Mouse (Mus musculus) cerebellum, adult 11 months (tissue): ENCODE data around the gene Babam2.
"Not testable (repeated sequence)": the region's sequence is repeated elsewhere in the genome, so short reads cannot be mapped to it uniquely, and the experiment has no call there.

ENCODE experiments used
- DNase-seq: peaks from one replicate; pipeline ENCODE4 v3.0.0; 2022

Gene Babam2

DNA sequence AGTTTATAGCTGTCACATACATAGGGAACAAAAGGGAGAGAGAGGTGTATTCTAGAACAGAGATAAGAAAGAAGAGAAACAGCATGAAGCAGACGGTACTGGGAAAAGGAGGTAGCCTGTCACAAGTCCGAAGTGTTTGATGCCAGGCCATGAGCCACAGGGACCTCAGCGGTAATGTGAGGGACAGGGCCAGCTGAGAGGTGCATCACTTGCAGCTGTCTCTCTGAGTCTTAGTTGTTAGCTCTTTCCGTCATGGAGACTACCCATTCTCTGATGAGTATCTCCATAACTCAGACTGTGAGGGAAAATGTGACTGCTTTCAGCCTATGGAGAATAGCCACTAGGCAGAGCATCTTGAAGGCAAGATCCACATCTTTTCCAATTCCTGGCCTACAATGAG lies 253.0 kb downstream of the Babam2 start:
- DNase-seq: no peak

DNA sequence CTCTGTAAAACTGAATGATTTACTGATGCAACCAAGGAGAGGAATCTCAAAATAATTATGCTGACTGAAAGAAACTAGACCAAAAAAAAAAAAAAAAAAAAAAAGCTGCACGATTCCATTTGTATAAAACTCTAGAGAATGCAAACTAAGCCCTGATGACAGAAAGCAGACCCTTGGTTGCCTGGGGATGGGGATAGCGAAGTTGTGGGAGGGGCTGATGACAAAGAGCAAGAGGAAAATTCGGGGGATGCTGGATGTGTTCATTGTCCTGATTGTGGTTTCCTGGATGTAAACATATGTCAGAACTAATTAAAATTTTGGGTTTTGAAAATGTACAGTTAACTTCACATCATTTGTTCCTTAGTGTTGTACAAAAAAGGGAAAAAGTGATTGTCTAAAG lies 257.7 kb downstream of the Babam2 start:
- DNase-seq: no peak

DNA sequence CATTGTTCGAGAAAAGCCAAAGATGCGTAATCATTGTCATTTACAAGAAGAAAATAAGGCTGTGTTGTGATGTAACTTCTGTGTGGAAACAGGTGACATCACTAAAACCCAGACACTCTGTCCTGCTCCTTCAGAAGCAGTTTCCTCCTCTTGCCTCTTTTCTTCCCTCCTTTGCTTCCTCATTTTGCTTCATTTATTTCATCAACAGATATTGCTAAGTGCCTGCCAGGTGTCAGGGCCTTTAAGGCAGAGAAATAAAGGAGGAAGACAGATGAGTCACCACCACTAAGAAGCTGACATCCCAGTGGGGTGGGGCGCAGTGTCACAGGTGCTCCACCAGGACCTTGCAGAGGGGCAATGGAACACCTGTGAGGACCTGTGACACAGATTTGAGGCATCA lies 258.9 kb downstream of the Babam2 start:
- DNase-seq: no peak

DNA sequence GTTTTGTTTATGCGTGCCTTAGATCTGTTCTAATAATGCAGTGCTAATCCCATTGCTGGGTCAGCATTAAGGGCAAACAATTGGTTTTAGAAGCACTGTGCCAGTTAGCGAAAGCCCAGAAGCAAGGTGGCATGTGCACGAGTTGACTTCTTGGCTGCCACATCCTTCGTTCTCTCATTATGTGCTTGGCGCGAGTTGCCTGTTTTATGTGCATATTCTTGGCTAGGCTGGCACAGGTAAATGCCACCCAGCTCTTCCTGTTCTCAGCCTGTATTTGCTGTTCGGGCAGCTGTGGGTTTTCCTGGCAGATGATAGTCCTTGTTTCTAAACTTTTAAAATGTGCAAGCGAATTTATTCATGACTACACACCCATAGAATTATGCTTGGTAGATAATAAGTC lies 262.4 kb downstream of the Babam2 start:
- DNase-seq: no peak

DNA sequence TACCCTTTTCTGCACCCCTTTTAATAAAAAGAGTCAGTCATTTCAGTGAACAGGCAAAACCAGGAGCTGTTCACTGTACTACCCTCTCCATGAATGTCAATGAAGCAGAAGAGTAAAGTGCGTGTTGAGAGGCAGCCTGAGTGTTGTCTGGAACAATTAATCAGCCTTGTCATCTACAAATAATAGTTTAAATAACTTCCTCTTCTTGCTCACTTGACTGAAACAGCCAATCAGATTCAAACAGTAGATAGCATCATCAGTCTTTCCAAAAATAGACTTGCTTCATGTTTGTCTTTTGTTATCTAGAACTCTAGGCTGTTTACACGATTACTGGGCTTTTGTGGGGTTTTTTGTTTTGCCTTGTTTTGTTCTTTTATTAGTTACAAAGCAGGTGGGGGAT lies 263.9 kb downstream of the Babam2 start:
- DNase-seq: no peak

DNA sequence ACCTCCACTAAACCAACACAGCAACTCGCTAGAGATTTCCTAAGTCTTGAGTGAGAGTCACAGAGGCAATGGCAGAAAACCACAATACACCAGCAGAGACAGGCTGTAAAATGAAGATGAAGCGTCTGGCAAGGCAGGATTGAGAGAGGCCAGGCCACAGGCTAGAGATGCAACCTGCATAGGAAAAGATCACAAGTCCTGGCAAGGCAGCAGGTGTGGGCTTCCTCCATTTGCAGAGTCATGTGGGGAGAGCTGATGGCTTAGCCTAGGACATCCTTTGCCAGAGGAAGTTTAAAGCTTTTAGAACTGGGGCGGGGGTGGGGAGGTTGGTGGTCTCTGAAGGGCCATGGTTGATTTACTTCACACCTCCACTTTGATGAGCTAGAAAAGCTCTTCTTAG lies 264.9 kb downstream of the Babam2 start:
- no peak for DNase-seq

DNA sequence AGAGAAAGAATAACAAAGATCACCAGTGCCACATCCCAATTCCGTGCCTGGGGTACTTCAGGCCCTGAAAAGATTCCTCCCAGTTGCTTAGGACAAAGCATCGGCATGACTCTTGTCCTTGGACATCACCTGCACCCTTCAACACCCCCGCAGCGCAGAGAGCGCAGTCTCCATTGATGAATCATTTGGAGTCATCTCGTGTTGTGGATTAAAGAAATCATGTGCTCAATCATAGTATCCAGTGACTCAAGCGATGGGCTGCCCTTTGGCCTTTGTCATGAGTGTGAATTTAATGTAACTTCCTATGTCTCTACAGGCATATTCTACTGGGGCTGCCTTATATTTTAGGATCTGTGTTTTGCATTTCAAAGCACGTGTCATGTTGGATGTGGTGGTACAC lies 265.9 kb downstream of the Babam2 start:
- DNase-seq: no peak

DNA sequence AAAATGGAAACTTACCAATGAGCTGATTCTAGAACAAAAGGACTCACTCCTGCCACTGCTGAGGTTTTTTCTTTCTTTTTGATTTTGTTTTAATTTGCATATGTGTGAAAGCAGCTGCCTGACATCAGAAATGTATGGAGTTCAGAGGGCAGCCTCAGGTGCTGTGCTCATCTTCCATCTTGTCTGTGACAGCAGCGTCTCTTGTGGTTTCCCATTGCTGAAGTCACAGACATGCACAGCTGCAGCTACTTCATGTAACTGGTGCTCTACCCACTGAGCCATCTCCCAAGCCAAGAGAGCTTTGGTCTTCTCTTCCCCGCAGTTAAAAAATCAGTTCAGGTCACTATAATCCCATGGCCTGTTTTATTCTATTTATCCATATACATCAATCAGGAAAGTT lies 266.4 kb downstream of the Babam2 start:
- no peak for DNase-seq

DNA sequence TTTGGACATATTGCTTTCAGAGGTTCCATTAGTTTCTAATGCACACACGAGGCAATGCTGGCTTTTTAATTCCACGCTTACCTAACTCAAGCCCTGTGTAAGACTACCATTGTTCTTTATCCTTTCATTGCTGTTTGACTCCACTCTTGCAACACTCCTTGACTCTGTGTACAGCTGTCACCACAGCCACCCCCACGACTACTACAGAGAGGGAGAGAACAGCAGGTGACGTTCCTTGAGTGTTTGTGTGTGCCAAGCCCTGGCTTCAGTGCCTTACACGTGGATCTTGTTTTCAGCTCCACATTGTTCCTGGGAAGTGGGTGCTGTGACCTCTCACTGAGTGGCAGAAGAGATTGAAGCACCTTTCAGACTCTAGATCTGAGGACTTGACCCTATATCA lies 269.3 kb downstream of the Babam2 start:
- DNase-seq: no peak

DNA sequence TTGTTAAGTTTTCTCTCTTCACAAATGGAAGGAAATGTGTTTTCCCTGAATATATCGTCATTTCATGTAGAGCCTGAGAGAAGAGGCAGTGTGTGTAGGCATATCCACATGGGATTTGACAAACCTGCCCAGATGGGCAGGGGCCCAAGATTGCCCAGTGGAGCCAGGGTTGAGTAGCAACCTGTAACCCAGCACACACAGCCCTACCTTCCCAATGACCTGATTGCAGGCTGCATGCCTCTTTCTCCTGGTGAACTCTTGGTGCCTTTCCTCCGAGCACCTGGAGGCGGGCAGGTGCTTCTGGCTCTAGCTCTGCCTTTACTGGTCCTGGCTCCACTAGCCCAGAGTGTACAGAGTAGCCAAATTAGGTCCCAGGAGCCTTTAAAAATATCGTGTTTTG lies 270.0 kb downstream of the Babam2 start:
- DNase-seq: peak; percentile 8

DNA sequence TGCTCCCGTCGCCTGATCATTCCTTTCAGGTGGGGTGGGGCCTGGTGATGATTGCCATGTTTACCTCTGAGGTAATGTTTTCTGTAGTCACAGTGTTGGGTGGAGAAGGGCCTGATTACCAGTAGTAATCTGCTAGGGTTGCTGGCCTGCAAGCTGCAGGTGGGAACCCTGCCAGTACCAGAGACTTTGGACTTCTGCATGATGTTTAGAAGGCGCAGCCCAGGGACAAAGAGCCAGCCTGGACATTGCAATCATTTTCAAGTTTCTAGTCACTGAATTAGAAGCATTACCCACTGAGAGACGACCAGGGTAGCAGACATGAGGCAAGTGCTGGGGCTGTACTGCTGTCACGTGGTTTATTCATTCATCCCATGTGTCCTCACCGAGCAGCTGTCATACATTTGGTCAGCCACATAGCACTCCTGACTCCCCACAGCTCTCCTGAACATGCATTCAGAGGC lies 270.6 kb downstream of the Babam2 start:
- peak; percentile 13 for DNase-seq

DNA sequence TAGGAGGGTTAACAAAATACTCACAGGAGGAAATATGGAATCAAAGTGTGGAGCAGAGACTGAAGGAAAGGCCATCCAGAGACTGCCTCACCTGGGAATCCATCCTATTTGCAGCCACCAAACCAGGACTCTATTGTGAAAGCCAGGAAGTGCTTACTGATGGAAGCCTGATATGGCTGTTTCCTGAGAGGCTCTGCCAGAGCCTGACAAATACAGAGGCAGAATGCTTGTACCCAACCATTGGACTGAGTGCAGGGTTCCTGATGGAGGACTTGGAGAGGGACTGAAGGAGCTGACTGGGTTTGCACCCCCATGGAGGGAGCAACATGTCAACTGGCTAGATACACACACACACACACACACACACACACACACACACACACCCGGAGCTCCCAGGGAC lies 274.9 kb downstream of the Babam2 start:
- not testable (repeated sequence) for DNase-seq

DNA sequence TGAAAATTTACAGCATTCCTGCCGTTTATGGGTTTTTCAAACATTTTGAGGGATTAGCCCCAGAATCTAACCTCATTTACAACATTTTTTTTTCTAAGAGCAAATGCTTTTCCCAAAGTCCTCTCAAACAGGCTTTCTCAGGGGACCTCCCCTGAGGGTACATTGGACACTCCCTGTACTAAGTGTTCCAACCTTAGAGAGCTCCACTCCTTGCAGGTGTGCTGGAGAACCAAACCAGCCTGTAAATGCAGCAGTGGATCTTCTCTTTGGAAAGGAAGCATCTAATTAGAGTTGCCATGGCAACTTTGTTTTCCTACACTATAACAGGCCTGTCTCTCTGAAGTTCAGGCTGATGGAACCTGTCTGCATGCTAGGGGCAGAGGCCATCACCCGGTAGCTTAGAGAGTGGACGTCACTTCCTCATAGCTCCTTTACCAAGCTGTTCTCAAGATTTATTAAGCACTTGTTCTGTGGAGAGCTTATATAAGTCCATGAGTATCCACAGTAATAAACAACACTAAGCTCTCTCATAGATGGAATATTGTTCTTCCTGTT lies 277.2 kb downstream of the Babam2 start:
- no peak for DNase-seq

DNA sequence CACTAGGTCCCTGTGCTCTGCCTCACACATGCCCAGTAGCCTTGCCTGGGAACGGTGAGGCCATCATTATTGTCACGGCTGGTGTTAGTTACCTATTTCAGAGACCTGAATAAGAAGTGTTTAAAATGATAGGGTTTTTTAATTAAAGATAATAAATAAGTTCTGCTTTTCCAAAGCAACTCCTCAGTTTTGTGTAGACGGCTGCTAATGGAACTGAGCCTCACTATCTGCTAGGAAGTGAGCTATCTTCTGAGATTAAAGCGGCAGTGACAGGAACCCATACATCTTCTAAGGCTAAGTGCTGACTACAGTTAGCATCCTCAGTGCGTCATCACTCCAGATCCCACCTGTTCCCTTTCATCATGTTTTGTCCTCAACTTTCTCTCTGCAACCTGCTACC lies 284.6 kb downstream of the Babam2 start:
- no peak for DNase-seq

DNA sequence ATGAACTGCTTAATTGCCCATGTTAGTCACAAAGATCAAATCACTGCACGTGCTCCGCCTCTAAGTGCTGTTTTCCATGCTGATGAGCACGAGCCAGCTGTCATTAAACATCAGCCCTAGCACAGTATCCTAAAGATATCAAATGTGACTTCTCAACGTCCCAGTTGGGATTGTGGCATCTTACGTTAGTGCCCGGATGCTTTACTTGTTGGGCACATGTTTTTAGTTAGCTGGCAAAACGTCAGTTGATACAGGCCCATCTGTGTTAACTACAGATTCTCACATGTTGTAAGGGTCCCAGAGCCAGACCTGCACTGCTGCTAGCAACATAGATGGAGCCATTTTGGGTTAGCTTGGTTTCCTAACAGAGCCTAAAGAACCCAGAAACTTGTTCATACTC lies 285.7 kb downstream of the Babam2 start:
- DNase-seq: no peak

DNA sequence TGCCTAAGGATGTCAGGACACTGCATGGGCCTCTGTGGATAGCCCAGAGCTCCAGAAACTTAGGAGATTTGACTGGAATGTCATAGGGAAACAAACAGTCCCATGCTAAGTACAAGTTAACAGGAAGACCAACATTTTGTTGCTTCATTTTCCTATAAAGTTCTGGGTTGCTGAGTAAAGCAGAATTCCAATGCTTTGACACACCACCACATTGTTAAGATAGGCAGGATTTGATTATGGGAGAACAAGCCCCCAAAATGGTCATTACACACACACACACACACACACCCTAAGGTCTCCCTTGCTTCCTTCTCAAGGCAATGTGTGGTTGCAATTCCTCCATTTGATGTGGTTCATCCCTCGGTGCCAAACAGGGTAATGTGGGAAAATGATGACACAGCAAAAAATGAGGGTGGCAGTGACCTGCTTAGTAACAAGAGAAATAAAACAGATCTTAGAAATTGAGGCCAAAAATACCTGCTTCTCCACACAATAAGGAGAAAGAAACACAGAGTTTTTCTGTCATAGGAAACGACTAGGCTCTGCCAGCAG lies 286.4 kb downstream of the Babam2 start:
- no peak for DNase-seq

DNA sequence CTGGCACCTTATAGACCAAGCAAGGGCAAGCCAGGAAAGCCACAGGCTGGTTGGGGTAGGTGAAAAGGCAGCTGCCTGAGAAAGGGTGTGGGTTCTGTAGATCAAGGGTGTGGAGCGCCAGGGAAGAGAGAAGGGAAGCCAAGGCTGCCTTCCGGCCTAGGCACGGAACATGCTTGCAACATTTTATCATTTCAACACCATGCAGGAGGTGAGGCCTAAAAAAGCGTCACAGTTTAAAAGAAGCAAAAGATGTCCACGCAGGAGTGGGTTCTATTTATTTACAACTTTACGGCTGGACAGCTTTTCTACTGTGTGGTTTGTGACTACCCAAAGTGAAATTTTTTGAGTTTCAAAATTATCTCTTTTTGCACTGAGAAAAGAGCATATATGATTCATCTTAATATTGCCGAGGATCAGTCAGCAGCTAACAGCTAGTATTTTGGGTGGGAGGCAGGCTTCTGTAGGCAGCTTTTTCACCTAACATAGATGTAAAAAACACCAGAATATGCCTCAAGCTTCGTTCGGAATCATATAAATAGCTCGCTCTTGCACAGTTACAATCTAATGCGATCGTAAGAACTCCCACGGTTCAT lies 287.0 kb downstream of the Babam2 start:
- no peak for DNase-seq

DNA sequence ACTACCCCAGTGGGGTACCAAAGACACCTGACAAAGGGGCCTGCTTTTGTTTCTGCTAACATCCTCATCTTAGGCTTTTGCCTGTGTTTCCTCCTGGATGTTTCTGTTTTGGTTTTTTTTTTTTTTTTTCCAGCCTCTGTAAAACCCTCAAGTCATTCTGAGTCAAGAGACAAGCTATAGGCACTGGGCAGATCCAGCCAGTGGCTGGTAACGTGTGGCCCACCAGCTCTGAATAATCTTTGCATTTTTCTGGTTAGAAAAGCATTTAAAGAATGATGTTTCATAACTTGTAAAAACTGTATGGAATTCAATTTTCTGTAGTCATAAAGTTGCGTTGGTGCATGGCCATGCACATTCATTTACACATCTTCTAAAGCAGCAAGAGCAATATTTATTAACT lies 287.5 kb downstream of the Babam2 start:
- no peak for DNase-seq

DNA sequence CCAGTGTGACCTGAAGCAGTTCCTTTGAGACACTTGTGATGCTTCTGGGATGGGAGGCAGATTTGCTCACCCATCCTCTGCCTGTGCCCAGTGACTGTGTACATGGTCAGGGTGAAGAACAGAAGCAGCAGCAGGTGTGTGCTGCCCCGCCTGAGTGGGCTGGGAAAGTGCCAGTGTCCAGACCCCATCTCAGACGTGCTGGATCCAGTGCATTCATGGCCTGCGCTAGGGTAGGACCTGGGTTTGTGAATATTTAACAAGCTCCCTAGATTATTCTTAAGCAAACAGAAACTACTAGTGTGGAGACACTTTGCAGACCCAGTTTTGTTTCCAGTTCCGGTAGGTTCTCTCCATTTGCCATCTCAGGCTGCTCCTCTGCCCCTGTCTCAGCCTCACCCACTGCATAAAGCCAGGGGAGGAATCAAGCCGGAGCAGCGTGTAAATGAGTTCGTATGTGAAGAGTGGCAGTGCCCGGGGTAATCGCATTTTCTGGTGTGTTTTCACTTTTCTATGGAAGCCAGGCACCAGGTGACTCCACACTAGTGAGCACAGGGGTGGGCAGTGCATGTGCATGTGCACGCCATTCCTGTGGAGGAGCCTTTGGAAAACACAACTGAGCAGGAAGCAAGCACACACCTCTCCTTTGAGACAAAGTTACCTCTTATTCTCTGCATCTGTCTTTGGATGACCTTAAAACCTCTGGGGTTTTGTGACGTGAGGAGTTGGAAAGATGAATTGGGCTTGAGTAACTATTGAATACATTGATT lies 290.2 kb downstream of the Babam2 start:
- no peak for DNase-seq

DNA sequence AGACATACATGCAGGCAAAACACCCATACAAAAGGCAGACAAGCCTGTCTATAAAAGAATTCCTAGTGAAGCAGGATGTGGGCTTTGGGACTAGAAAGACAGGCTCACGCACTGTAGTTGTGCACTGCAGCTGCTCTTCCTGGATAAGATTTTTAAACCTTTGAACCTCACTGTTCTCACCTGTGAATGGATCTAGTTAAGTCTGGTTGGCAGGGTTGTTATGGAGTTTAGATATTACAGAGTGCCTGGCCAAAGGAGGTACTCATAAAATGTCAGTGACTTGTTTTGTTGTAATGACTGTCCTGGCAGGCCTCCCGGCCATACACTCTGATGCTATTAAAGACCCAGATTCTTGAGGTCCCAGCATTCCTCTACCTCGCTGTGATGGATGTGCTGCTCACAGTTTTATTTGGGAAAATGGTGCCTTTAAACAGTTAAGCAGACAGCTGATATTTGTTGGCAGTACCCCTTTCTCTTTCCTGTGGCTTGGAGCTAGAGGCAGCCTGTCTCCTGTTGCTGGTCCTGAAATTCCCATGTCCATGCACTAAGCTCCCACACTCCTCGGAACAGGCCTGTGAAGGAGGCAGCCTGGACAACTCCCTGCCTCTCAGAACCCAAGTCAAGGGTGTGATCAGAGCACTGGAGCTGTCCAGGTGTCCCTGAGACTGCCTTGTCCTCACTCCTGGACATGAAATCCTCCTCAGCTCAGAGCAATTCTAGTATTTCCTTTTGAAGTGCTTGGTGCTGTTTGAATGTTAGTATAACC lies 299.9 kb downstream of the Babam2 start:
- DNase-seq: no peak

DNA sequence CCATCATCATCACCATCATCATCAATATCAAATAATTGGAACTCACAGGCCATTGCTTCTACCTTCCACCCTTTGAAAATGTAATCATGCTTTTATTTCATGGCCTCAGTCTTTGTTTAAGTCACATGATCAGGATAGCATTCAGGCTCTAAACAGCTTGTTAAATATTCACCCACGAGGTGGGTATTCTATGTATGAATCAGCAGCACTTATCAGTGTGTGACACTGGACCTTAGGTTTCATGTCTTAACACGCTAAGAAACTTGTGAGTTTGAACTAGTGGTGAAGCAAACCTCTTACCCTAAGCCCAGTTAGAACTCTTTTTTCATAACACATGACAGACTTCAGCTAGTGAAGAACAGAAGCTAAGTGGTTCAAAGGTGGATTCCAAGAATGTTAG lies 301.3 kb downstream of the Babam2 start:
- DNase-seq: no peak

DNA sequence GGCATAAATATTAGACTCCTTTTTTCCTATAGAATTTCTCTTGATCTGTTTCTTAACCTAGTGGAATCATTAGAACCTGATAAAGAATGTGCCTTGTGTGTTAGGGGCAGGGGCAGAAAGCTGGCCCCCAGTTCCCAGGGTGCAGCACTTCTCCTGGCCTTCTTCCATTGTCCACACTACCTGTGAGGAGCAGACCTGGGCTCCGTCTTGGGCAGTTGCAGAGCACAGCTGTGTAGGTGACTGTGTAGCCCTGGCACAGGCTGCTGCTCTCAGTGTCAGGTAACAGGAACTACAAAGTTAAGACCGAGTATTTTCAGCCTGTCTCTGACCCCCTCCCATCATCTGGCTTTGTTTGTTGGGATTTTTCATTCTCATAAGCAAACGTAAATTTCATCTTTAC lies 302.6 kb downstream of the Babam2 start:
- DNase-seq: no peak

DNA sequence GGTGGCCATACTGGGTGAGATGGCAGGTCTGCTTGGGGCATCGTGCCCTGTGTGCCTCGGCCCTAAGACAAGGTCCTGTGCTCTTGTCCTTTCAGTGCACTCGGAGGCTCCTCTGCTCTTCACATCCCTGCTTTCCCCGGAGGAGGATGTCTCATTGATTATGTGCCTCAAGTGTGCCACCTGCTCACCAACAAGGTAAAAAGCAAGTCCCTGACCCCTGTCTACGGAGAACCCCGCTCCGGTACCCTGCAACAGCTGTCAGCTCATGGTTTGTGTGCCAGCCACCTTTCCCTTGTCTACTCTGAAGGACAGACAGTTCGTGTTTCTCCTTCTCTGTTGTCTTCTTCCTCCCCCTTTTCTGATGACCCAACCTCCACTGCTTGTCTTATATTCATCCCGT lies 303.8 kb downstream of the Babam2 start:
- no peak for DNase-seq

DNA sequence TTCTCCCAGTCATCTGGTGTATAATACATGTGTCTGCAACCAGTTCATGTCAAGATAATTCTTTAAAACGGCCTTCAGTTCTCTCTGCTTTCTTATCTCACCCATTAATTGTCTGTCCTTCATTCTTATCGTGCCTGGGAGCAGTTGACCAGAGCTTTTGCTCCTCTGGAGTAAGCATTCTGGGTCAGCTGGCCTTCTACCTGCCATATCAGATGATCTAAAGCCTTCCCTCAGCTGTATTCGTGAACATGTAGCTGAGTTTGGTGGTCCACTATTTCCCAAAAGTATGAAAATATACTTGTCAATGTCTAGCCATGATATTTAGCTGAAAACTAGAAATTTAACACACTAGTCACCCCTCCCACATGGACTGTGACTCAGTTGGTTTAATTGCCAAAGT lies 304.3 kb downstream of the Babam2 start:
- DNase-seq: no peak
